In the genomic region with DNA sequence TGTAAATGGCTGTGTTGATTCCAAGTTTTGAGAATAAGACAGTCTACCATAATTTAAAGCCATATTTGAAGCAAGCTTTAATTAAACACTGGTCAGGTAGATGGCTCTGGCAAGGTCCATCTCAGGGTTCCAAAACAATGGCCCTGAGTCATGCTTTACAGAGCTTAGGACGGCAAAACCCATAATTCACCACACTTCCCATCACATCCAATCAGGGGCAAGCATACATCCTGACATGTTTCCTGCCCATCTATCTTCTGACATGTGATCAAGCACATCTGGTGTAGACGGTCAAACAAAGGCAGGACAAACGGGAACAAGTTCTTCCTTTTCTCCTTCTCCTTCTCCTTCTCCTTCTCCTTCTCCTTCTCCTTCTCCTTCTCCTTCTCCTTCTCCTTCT, we compare ENCODE assay signal across 17 mouse cellular contexts.
"Had no signal": no experiment of that assay in that cellular context is flagged by ENCODE, and none has a peak within 500 bp of the region (broad histone marks: within the 10 kb centered on the region; RNA-seq: fewer than 3 reads in every experiment).

No protein-coding gene starts in this region.

- H3K4me3 ChIP-seq: liver, embryonic 13.5 days; liver, embryonic 15.5 days; midbrain, embryonic 13.5 days; midbrain, embryonic 15.5 days; neural tube, embryonic 12.5 days; stomach, embryonic 15.5 days had no signal

- H3K9me3 ChIP-seq: liver, embryonic 13.5 days; liver, embryonic 15.5 days; midbrain, embryonic 13.5 days; midbrain, embryonic 15.5 days; neural tube, embryonic 12.5 days; stomach, embryonic 15.5 days had no signal

- H3K9ac ChIP-seq: liver, embryonic 13.5 days; liver, embryonic 15.5 days; liver, postnatal 0 days; midbrain, embryonic 13.5 days; midbrain, embryonic 15.5 days; neural tube, embryonic 12.5 days; stomach, embryonic 15.5 days had no signal

- ATAC-seq: liver, postnatal 0 days; midbrain, embryonic 13.5 days; midbrain, embryonic 15.5 days had no signal

- H3K36me3 ChIP-seq: liver, embryonic 13.5 days; liver, embryonic 15.5 days; midbrain, embryonic 13.5 days; midbrain, embryonic 15.5 days; neural tube, embryonic 12.5 days; stomach, embryonic 15.5 days had no signal

- H3K27ac ChIP-seq: liver, embryonic 13.5 days; liver, embryonic 15.5 days; macrophage; midbrain, embryonic 13.5 days; midbrain, embryonic 15.5 days; neural tube, embryonic 12.5 days; stomach, embryonic 15.5 days; stomach, postnatal 0 days had no signal

- DNase-seq: liver, embryonic 13.5 days; liver, postnatal 0 days; lung, postnatal 14 days; lung, postnatal 36 days; right cerebral cortex, postnatal 14 days; thymus, adult 2 months; thymus, postnatal 25 days; thymus, postnatal 4 days had no signal

- H3K4me2 ChIP-seq: liver, embryonic 11.5 days; liver, embryonic 13.5 days; liver, embryonic 15.5 days; midbrain, embryonic 11.5 days; midbrain, embryonic 13.5 days; midbrain, embryonic 15.5 days; neural tube, embryonic 12.5 days; stomach, embryonic 15.5 days had no signal

- H3K27me3 ChIP-seq: liver, embryonic 13.5 days; liver, embryonic 15.5 days; midbrain, embryonic 13.5 days; midbrain, embryonic 15.5 days; neural tube, embryonic 12.5 days; stomach, embryonic 15.5 days had no signal
